Mouse (Mus musculus) megakaryocyte, embryonic 14.5 days (primary cell): ENCODE results near the gene Clec16a. TPM values are rescaled to one million over a fixed set of nuclear protein-coding genes. Genes with fewer than 3 reads are reported as not detected.

ENCODE experiments used
- H3K27me3 ChIP-seq: replicated peaks from 2 replicates; pipeline ENCODE3; 2012; ENCODE audit warnings: inconsistent platforms
- H3K36me3 ChIP-seq: replicated peaks from 2 replicates; pipeline ENCODE3; 2012; ENCODE audit warnings: low read length, inconsistent platforms, mixed read lengths
- H3K4me1 ChIP-seq: 2 replicates; pipeline ENCODE4 v1.6.1; 2012; ENCODE audit warnings: inconsistent platforms
- H3K4me3 ChIP-seq: replicated peaks from 2 replicates; pipeline ENCODE3; 2012; ENCODE audit warnings: moderate library complexity, mild to moderate bottlenecking, inconsistent platforms
- H3K9me3 ChIP-seq: 2 replicates; pipeline ENCODE4 v1.6.1; 2012; ENCODE audit warnings: inconsistent platforms
- FLI1 ChIP-seq: IDR thresholded peaks from 2 replicates; pipeline ENCODE4 v1.6.1; 2012; ENCODE audit warnings: low read length, inconsistent platforms, mixed read lengths
- GATA1 ChIP-seq: IDR thresholded peaks from 3 replicates; pipeline ENCODE4 v1.6.1; 2012; ENCODE audit warnings: mixed read lengths, low read length, inconsistent platforms, borderline replicate concordance
- polyA plus RNA-seq: library from polyadenylated mRNA; stranded (reverse); fragments of >175 nt; gene quantifications from 2 replicates; pipeline ENCODE4 v1.2.3, GENCODE M21; 2012; ENCODE audit warnings: low replicate concordance; ENCODE audit not compliant: insufficient read depth

The Clec16a gene
- polyA plus RNA-seq, 1 experiment, result 10.4 TPM

- Histone ChIP-seq H3K4me1 (peaks cover 78% of the 10 kb centered on the region), H3K27me3 (peaks cover 26% of the 10 kb centered on the region), H3K36me3 (peaks cover 29% of the 10 kb centered on the region), H3K9me3 (no peaks in the 10 kb centered on the region), H3K4me3 (no peak overlapping the region)
- no peak for TF ChIP-seq GATA1
- TF ChIP-seq FLI1, result no peak
Measured at GRCm38 (mm10) chr16:10780631-10781120, 235.5 kb downstream of the Clec16a start.

DNA sequence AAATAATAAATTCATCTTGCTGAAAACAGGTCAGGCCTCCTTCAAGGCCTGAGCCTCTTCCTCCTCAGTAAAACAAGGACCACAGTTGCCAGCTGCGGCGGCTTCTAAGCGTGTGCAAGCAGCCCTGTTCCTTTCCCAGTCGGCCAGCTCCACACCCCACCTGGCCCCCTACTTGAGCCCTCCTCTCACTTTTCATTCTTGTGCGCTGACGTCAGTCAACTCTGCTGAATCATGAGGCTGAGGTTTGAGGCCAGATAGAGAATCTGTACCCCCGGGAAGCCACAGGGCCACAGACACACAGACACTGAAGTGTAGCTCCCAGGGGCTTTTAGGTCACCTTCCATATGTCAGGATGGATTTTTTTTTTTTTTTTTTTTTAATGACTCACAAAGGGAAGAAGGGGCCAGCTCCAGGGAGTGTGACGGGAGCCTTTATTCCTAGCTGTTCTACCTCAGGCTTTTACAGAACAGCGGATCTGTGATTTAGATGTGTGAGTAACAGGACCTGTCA lies 236.8 kb downstream of the Clec16a start:
- H3K4me3 ChIP-seq, result no peak overlapping the region
- peaks cover 29% of the 10 kb centered on the region for H3K36me3 ChIP-seq
- H3K27me3 ChIP-seq, result peaks cover 25% of the 10 kb centered on the region
- peaks cover 75% of the 10 kb centered on the region for H3K4me1 ChIP-seq
- H3K9me3 ChIP-seq, result no peaks in the 10 kb centered on the region
- TF ChIP-seq FLI1 (no peak), GATA1 (no peak)

GRCm38 (mm10) chr16:10782377-10783151 lies 237.4 kb downstream of the Clec16a start:
- peak overlapping the region; percentile 99 for H3K4me3 ChIP-seq

DNA sequence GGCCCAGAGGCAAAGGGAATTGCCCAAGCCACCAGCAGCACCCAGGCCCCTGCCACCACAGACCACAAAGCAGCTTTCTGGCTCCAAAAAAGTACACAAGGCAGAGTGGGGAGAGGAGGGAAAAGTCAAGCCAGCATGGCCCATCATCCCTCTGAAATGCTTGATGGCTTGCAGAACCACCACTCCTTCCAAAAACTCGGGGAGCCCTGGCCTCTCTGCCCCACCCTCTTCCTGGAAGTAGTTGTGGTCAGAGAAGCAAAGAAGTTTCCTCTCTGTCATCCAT lies 238.0 kb downstream of the Clec16a start:
- H3K9me3 ChIP-seq, result no peaks in the 10 kb centered on the region
- H3K27me3 ChIP-seq, result peaks cover 18% of the 10 kb centered on the region
- H3K36me3 ChIP-seq, result peaks cover 29% of the 10 kb centered on the region
- peak overlapping the region; percentile 99 for H3K4me3 ChIP-seq
- TF ChIP-seq GATA1 (no peak), FLI1 (no peak)
- peaks cover 75% of the 10 kb centered on the region for H3K4me1 ChIP-seq

More at GRCm38 (mm10) chr16:10782377-10783151, 237.4 kb downstream of the Clec16a start:
- H3K9me3 ChIP-seq, result no peaks in the 10 kb centered on the region
- H3K27me3 ChIP-seq, result peaks cover 20% of the 10 kb centered on the region
- H3K4me1 ChIP-seq, result peaks cover 75% of the 10 kb centered on the region
- H3K36me3 ChIP-seq, result peaks cover 29% of the 10 kb centered on the region
- TF ChIP-seq GATA1 (no peak), FLI1 (no peak)

- TF ChIP-seq GATA1 (no peak), FLI1 (no peak)
- no peaks in the 10 kb centered on the region for H3K9me3 ChIP-seq
- H3K27me3 ChIP-seq, result peaks cover 20% of the 10 kb centered on the region
- H3K36me3 ChIP-seq, result peaks cover 29% of the 10 kb centered on the region
- H3K4me1 ChIP-seq, result peaks cover 78% of the 10 kb centered on the region
- peak overlapping the region; percentile 99 for H3K4me3 ChIP-seq
Measured at GRCm38 (mm10) chr16:10783451-10783850, 238.3 kb downstream of the Clec16a start.

GRCm38 (mm10) chr16:10783883-10784792 lies 239.0 kb downstream of the Clec16a start:
- no peaks in the 10 kb centered on the region for H3K9me3 ChIP-seq
- H3K27me3 ChIP-seq, result peaks cover 25% of the 10 kb centered on the region
- peak overlapping the region; percentile 99 for H3K4me3 ChIP-seq
- TF ChIP-seq FLI1 (no peak), GATA1 (no peak)
- peaks cover 27% of the 10 kb centered on the region for H3K36me3 ChIP-seq
- H3K4me1 ChIP-seq, result peaks cover 79% of the 10 kb centered on the region

DNA sequence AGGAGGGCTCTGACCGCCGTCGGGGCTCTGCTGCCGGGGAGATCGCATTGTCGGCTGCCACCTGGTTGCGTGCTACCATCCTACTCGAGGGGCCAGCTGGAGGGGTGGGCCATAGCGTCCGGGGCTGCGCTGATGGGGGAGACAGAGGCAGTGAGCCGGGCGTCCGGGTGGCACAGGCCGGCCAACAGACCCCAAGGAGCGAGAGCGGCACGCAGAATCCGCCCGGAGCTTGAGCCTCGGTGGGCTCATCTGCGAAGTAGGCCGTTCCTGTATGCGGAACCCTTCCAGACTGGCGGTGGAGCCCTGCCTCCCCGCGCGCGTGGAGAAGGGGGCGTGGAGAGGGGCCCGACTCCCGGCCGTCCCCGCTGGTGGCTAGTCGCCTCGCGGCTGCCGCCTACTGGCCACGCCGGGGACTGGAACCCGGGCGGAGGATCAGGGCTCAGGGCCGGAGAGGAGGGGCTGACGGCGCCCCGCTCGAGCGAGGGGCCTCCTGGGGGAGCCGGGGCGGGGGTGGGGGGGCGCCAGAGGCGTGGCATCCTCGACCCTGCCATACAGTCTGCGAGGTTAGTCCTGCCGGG lies 239.7 kb downstream of the Clec16a start:
- H3K4me1 ChIP-seq, result peaks cover 79% of the 10 kb centered on the region
- peak overlapping the region; percentile 99 for H3K4me3 ChIP-seq
- TF ChIP-seq GATA1 (no peak), FLI1 (no peak)
- no peaks in the 10 kb centered on the region for H3K9me3 ChIP-seq
- H3K36me3 ChIP-seq, result peaks cover 27% of the 10 kb centered on the region
- H3K27me3 ChIP-seq, result peaks cover 32% of the 10 kb centered on the region

GRCm38 (mm10) chr16:10785371-10786231 lies 240.5 kb downstream of the Clec16a start, which contains the start of gene Socs1:
Gene Socs1 (minus strand): TSS chr16:10785536.
- peaks cover 72% of the 10 kb centered on the region for H3K4me1 ChIP-seq
- peaks cover 36% of the 10 kb centered on the region for H3K27me3 ChIP-seq
- H3K36me3 ChIP-seq, result peaks cover 22% of the 10 kb centered on the region
- TF ChIP-seq FLI1, result no peak
- no peak for TF ChIP-seq GATA1
- no peaks in the 10 kb centered on the region for H3K9me3 ChIP-seq
- peak within 1 kb of the TSS; percentile 99 for H3K4me3 ChIP-seq
